ENCODE assay signal across 1 mouse cellular context in the genomic region with DNA sequence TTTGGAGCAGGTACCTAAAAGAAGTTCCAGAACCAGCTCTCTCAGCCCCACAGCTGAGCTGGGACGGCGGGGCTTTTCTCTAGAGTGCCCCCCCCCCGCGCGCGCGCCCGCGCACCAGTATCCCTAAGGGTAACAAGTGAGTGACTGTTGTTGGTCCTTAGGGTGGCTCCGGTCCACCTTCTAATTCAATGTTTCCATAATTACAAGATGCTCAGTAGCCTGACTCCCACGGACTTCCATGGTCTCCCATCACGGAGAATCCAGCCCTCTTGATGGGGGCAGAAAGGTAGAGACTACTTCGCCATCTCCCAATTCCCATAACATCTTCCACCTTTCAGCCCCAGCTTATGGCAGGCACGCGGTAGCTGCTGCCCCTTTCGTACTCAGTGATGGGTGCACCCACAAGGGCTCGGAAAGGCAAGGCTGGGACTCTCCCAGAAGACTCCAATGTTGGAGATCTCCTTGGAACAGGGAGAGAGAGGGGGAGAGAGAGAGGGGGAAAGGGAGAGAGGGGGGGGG.
TF ChIP-seq lines count a peak whose summit lies in the region.

No protein-coding gene starts in this region.

TF ChIP-seq in ES-E14, 5 proteins besides CTCF, POLR2A, EP300 and RAD21:
- TF ChIP-seq MAFK (IDR thresholded peaks at IDR 0.05; ENCODE audit: insufficient read depth, low read depth, low read length), result no peak
- TF ChIP-seq HCFC1 (IDR thresholded peaks at IDR 0.05; ENCODE audit: borderline replicate concordance, insufficient read depth, low read length), result no peak
- no peak for TF ChIP-seq ZC3H11A (IDR thresholded peaks at IDR 0.05; ENCODE audit: borderline replicate concordance, low read depth, low read length)
- TF ChIP-seq CHD2 (IDR thresholded peaks at IDR 0.05; ENCODE audit: low read depth, low read length), result no peak
- TF ChIP-seq ZNF384 (IDR thresholded peaks at IDR 0.05; ENCODE audit: low read depth, low read length), result no peak
